Mouse (Mus musculus): ENCODE measurements around the gene Dner. TPM values are rescaled to one million over a fixed set of nuclear protein-coding genes. Genes with fewer than 3 reads are reported as not detected.

Dner gene
- total and polyA plus RNA-seq, 3 experiments = not detected

DNA sequence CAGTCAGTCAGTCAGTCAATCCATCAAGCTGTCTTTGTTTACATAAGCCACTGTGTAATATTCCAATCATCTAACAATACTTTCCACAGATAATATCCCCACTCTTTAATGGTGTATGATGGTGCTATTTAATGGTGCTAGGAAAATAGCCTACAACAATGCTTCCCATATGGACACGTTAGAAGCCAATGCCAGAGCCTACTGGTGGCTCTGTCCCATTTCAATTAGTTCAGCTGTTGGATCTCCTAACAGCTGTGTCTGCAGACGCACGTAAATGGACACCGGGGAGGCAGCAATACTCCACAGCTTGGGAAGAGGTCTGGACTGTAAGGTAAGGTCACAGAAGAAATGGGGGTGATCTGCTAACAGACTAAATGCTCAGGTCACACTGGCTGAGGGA lies 171.6 kb downstream of the Dner start:
- Histone ChIP-seq H3K36me3 (ENCODE audit: control insufficient read depth in 1 of 2, insufficient read depth in 2 of 2, low read length in 2 of 2) (no peaks in the 10 kb centered on the region), H3K4me3 (ENCODE audit: control insufficient read depth in 1 of 2, insufficient read depth in 1 of 2, low read depth in 2 of 2, low read length in 2 of 2) (no peak overlapping the region), H3K27me3 (ENCODE audit: control insufficient read depth in 1 of 2, insufficient read depth in 2 of 2, low read length in 2 of 2) (no peaks in the 10 kb centered on the region), H3K9me3 (replicated peaks; ENCODE audit: insufficient read depth, low read length) (no peaks in the 10 kb centered on the region), H3K9ac (ENCODE audit: control insufficient read depth, low read depth, low read length, poor library complexity, severe bottlenecking) (no peak overlapping the region), H3K27ac (ENCODE audit: control insufficient read depth, low read depth, low read length) (no peak overlapping the region), H3K79me2 (ENCODE audit: control insufficient read depth, insufficient read depth, low read length, poor library complexity) (no peaks in the 10 kb centered on the region), H3K4me1 (ENCODE audit: control insufficient read depth in 1 of 2, insufficient read depth in 2 of 2, low read length in 2 of 2) (no peaks in the 10 kb centered on the region)
- DNase-seq (ENCODE audit: low read depth, low spot score) = no peak
- TF ChIP-seq ZKSCAN1 (IDR thresholded peaks at IDR 0.05; ENCODE audit: low read depth, low read length) (no peak), TBP (IDR thresholded peaks at IDR 0.05; ENCODE audit: low read depth, low read length) (no peak), MXI1 (IDR thresholded peaks at IDR 0.05; ENCODE audit: low read depth, low read length) (no peak), ZMIZ1 (IDR thresholded peaks at IDR 0.05; ENCODE audit: low read depth, low read length) (no peak), HCFC1 (IDR thresholded peaks at IDR 0.05; ENCODE audit: low read depth, low read length) (no peak), POLR2A (IDR thresholded peaks at IDR 0.05; ENCODE audit: control insufficient read depth in 1 of 2, insufficient read depth in 1 of 2, low read depth in 1 of 2, low read length in 2 of 2, poor library complexity in 1 of 2) (no peak), TAL1 (IDR thresholded peaks at IDR 0.05; ENCODE audit: low read length) (no peak), GATA1 (IDR thresholded peaks at IDR 0.05; ENCODE audit: low read depth, low read length) (no peak), ZNF384 (IDR thresholded peaks at IDR 0.05; ENCODE audit: low read depth, low read length) (no peak), KAT2A (conservative IDR thresholded peaks at IDR 0.05; ENCODE audit: low read depth, low read length) (no peak)

DNA sequence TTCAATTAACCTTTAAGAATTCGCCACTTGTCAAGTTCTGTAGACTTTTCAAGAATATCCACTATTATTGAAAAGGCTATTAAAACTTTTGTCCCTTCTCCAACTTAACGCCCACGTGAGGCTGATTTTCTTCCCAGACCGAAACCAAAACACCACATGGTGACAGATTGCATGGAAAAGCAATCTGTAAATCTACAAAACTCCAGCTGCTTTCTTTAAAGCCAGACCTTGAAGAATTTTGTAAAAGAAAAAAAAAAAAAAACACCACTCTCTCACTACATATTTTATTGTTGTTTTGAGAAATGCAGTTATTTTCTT lies 173.1 kb downstream of the Dner start:
- no peaks in the 10 kb centered on the region for H3K9me3 ChIP-seq (replicated peaks; ENCODE audit: insufficient read depth, low read length)
- H3K27ac ChIP-seq (ENCODE audit: control insufficient read depth, low read depth, low read length) = no peak overlapping the region
- H3K4me1 ChIP-seq (ENCODE audit: control insufficient read depth in 1 of 2, insufficient read depth in 2 of 2, low read length in 2 of 2) = no peaks in the 10 kb centered on the region
- H3K27me3 ChIP-seq (ENCODE audit: control insufficient read depth in 1 of 2, insufficient read depth in 2 of 2, low read length in 2 of 2) = no peaks in the 10 kb centered on the region
- H3K9ac ChIP-seq (ENCODE audit: control insufficient read depth, low read depth, low read length, poor library complexity, severe bottlenecking) = no peak overlapping the region
- H3K36me3 ChIP-seq (ENCODE audit: control insufficient read depth in 1 of 2, insufficient read depth in 2 of 2, low read length in 2 of 2) = no peaks in the 10 kb centered on the region
- H3K79me2 ChIP-seq (ENCODE audit: control insufficient read depth, insufficient read depth, low read length, poor library complexity) = no peaks in the 10 kb centered on the region
- no peak for DNase-seq (ENCODE audit: low read depth, low spot score)
- TF ChIP-seq CTCF (IDR thresholded peaks at IDR 0.05 in 2 of 3, conservative IDR thresholded peaks at IDR 0.05 in 1 of 3; ENCODE audit: control insufficient read depth in 1 of 3, insufficient read depth in 1 of 3, low read depth in 2 of 3, low read length in 3 of 3, poor library complexity in 1 of 3, severe bottlenecking in 1 of 3) (no peak), BHLHE40 (IDR thresholded peaks at IDR 0.05; ENCODE audit: borderline replicate concordance, low read depth, low read length) (no peak), POLR2AphosphoS2 (IDR thresholded peaks at IDR 0.05; ENCODE audit: low read length) (no peak)
- H3K4me3 ChIP-seq (ENCODE audit: control insufficient read depth in 1 of 2, insufficient read depth in 1 of 2, low read depth in 2 of 2, low read length in 2 of 2) = no peak overlapping the region

DNA sequence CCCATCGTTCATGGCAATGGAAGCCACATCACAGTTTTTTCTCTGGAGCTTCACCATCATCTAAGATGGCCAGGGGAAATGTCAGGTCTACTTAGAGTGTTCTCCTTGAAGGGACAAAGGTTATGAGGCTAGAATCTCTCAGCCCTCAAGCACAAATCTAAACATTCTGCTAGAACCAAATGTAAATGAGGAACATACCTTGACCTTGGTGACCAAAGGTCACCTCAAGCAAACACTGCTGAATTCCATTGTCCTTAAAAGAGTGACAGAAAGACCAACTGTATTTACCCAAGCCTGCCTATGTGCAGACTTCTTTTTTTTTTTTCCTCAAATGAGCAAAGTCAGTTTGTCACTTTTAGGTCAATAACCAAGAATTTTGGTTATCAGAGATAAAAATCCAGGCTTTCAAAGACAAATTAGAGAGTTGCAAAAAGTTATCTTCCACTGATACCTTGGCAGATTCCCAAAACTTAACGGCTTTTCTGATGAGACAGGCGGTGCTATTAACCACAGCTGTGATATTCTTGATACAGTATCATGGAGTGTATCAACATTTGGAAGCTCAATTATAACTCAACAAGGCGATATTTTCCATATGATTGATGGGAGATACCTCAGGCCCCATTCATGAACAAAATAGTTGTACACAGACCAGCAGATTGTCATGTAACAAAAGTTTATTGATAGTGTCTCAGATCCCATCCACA lies 173.6 kb downstream of the Dner start:
- Histone ChIP-seq H3K9me3 (replicated peaks; ENCODE audit: insufficient read depth, low read length) (no peaks in the 10 kb centered on the region), H3K27ac (ENCODE audit: control insufficient read depth, low read depth, low read length) (no peak overlapping the region), H3K4me3 (ENCODE audit: control insufficient read depth in 1 of 2, insufficient read depth in 1 of 2, low read depth in 2 of 2, low read length in 2 of 2) (no peak overlapping the region), H3K9ac (ENCODE audit: control insufficient read depth, low read depth, low read length, poor library complexity, severe bottlenecking) (no peak overlapping the region), H3K36me3 (ENCODE audit: control insufficient read depth in 1 of 2, insufficient read depth in 2 of 2, low read length in 2 of 2) (no peaks in the 10 kb centered on the region), H3K27me3 (ENCODE audit: control insufficient read depth in 1 of 2, insufficient read depth in 2 of 2, low read length in 2 of 2) (no peaks in the 10 kb centered on the region), H3K79me2 (ENCODE audit: control insufficient read depth, insufficient read depth, low read length, poor library complexity) (no peaks in the 10 kb centered on the region), H3K4me1 (ENCODE audit: control insufficient read depth in 1 of 2, insufficient read depth in 2 of 2, low read length in 2 of 2) (no peaks in the 10 kb centered on the region)
- DNase-seq (ENCODE audit: low read depth, low spot score) = no peak
- TF ChIP-seq POLR2AphosphoS5 (IDR thresholded peaks at IDR 0.05; ENCODE audit: borderline replicate concordance, low read depth, low read length) (no peak), USF1 (IDR thresholded peaks at IDR 0.05; ENCODE audit: low read depth, low read length) (no peak), BHLHE40 (IDR thresholded peaks at IDR 0.05; ENCODE audit: borderline replicate concordance, low read depth, low read length) (no peak), MXI1 (IDR thresholded peaks at IDR 0.05; ENCODE audit: low read depth, low read length) (no peak), ZKSCAN1 (IDR thresholded peaks at IDR 0.05; ENCODE audit: low read depth, low read length) (no peak), ETS1 (IDR thresholded peaks at IDR 0.05; ENCODE audit: low read depth, low read length) (no peak), MAZ (IDR thresholded peaks at IDR 0.05; ENCODE audit: low read depth, low read length) (no peak), MAFK (IDR thresholded peaks at IDR 0.05; ENCODE audit: borderline replicate concordance, low read depth, low read length) (no peak), ELF1 (IDR thresholded peaks at IDR 0.05; ENCODE audit: low read depth, low read length) (no peak), TBP (IDR thresholded peaks at IDR 0.05; ENCODE audit: low read depth, low read length) (no peak), POLR2AphosphoS2 (IDR thresholded peaks at IDR 0.05; ENCODE audit: low read length) (no peak), CHD1 (IDR thresholded peaks at IDR 0.05; ENCODE audit: low read depth, low read length) (no peak), CTCF (IDR thresholded peaks at IDR 0.05 in 2 of 3, conservative IDR thresholded peaks at IDR 0.05 in 1 of 3; ENCODE audit: control insufficient read depth in 1 of 3, insufficient read depth in 1 of 3, low read depth in 2 of 3, low read length in 3 of 3, poor library complexity in 1 of 3, severe bottlenecking in 1 of 3) (no peak), NRF1 (IDR thresholded peaks at IDR 0.05; ENCODE audit: insufficient read depth, low read depth, low read length, poor library complexity, severe bottlenecking) (no peak), POLR2A (IDR thresholded peaks at IDR 0.05; ENCODE audit: control insufficient read depth in 1 of 2, insufficient read depth in 1 of 2, low read depth in 1 of 2, low read length in 2 of 2, poor library complexity in 1 of 2) (no peak), KAT2A (conservative IDR thresholded peaks at IDR 0.05; ENCODE audit: low read depth, low read length) (no peak), GATA1 (IDR thresholded peaks at IDR 0.05; ENCODE audit: low read depth, low read length) (no peak)

All from MEL (cell line).